Mouse (Mus musculus): Measurements from ENCODE around the gene Wfikkn1.

The Wfikkn1 gene

GRCm38 (mm10) chr17:25867836-25868600 is 12.6 kb downstream of the Wfikkn1 start:
- peak; percentile 78 for DNase-seq

GRCm38 (mm10) chr17:25867509-25867835 is 13.2 kb downstream of the Wfikkn1 start:
- DNase-seq = no peak

- no peak for DNase-seq
Measured at GRCm38 (mm10) chr17:25866172-25866571, 14.5 kb downstream of the Wfikkn1 start.

- DNase-seq = no peak
Measured at GRCm38 (mm10) chr17:25865288-25865687, 15.4 kb downstream of the Wfikkn1 start.

GRCm38 (mm10) chr17:25864311-25864710 is 16.3 kb downstream of the Wfikkn1 start:
- DNase-seq = no peak

- DNase-seq = no peak
Measured at GRCm38 (mm10) chr17:25863681-25864080, 17.0 kb downstream of the Wfikkn1 start.

- DNase-seq = no peak
Measured at GRCm38 (mm10) chr17:25861704-25862612, 18.7 kb downstream of the Wfikkn1 start.

- peak; percentile 96 for DNase-seq
Measured at GRCm38 (mm10) chr17:25860832-25861703, 19.6 kb downstream of the Wfikkn1 start, which contains the start of gene Wdr90. Gene Wdr90, minus strand, starts transcription at chr17:25861501.

GRCm38 (mm10) chr17:25860229-25860628 is 20.4 kb downstream of the Wfikkn1 start:
- DNase-seq = no peak

GRCm38 (mm10) chr17:25844396-25844901 is 36.2 kb downstream of the Wfikkn1 start, which contains the start of gene Rhot2:
Gene Rhot2, minus strand, starts transcription at chr17:25844851.
- DNase-seq = peak; percentile 97

GRCm38 (mm10) chr17:25843636-25844395 is 36.8 kb downstream of the Wfikkn1 start:
- DNase-seq = peak; percentile 21

GRCm38 (mm10) chr17:25843122-25843521 is 37.5 kb downstream of the Wfikkn1 start:
- DNase-seq = no peak

GRCm38 (mm10) chr17:25842509-25842908 is 38.1 kb downstream of the Wfikkn1 start:
- DNase-seq = no peak

- no peak for DNase-seq
Measured at GRCm38 (mm10) chr17:25841117-25841880, 39.4 kb downstream of the Wfikkn1 start, which contains the start of gene Gm20683. Gene Gm20683, minus strand, starts transcription at chr17:25841763.

GRCm38 (mm10) chr17:25840519-25840918 is 40.1 kb downstream of the Wfikkn1 start:
- DNase-seq = no peak

GRCm38 (mm10) chr17:25839455-25840235 is 41.0 kb downstream of the Wfikkn1 start:
- peak; percentile 55 for DNase-seq

GRCm38 (mm10) chr17:25838904-25839303 is 41.8 kb downstream of the Wfikkn1 start:
- DNase-seq = peak; percentile 14

- DNase-seq = no peak
Measured at GRCm38 (mm10) chr17:25837533-25837932, 43.1 kb downstream of the Wfikkn1 start.

GRCm38 (mm10) chr17:25837076-25837410 is 43.6 kb downstream of the Wfikkn1 start, which contains the start of gene Rhbdl1:
Gene Rhbdl1, minus strand, starts transcription at chr17:25837295.
- peak; percentile 84 for DNase-seq

All from kidney, postnatal 10 days (tissue).